Mouse (Mus musculus) naive thymus-derived CD4-positive, alpha-beta T cell, adult 2 months (primary cell): Measurements from ENCODE around the gene Gars.

Experiments used
- DNase-seq: peaks from one replicate; pipeline ENCODE4 v3.0.0-alpha.2; 2011; ENCODE audit warnings: low read depth

Gene Gars

DNA sequence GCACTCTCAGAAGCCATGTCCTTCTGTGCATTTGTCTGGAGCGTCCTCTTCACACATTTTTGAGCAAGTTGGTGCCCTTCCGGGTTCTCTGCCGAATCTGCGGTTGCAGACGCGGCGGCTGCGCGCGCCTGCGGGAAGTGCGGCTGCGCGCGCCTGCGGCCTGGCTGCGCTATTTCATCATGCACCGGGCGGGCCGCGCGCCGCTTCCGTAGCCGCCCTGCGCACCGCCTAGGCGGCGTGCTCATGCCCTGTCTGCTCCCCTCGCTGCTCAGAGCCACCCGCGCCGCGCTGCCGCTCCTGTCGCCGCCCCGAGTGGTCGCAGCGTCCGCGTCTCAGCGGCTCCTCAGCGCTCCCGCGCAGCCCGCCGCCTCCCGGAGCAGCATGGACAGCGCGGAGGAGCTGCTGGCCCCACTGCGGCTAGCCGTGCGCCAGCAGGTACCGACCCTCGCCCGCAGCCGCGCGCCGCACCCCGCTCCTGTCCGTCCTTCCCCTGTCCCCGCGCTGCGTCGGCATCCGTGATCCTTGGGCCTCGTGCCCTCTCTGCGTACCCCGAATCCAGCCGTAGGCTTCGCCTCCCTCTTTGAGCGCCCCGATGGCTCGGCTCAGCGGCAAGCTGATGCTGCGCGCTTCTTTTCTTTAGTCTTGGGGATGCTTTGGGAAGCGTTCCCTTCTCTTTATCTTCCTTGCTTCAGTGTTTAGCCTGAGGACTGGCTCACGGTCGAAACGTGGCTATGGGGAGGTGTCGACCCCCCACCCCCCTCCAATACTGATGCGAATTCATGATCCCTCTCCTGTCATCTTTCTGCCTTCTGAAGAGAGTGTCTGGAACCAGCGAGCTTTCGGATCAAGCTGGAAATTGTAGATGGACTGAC lies at the start of gene Gars:
Gene Gars, plus strand, starts transcription at position 209 of the 872 bp plus-strand sequence.
- DNase-seq = peak; percentile 94

DNA sequence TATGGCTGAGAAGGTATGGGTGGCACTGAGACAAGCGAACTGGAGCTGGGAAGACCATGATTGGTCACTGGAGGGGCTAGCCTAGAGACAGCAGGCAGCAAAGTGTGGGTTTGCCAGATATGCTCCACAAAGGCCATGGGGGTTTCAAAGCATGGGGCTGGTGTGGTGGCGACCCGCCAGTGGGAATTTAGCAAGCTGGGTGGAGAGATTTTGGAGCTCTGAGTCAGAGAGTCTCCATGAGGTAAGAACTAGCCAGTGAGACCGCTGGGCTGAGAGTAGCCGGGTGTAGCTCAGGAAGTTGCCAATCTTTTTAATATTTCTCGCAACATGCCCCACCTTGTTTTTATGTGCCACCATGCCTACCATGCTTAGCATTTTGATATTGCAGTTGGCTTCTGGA lies 49.7 kb upstream of the Gars start:
- no peak for DNase-seq

DNA sequence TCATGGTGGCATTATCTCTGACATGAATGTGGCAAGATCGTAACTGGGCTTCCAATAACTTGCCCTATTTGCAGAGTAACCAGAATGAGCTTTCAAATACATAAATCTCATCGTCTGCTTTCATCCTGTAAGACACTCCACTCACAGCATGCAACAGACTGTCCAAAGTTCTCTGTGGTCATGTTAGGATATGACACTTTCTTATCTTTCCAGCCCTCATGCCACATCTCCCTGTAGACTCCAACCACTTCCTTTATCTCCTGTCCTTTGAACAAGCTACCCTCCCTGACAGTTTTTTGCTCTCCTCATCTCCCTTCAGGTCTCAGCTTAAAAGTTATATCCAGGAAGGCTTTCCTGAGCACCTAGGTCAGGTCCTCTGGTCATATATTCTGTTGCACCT lies 46.6 kb upstream of the Gars start:
- DNase-seq = peak; percentile 37

DNA sequence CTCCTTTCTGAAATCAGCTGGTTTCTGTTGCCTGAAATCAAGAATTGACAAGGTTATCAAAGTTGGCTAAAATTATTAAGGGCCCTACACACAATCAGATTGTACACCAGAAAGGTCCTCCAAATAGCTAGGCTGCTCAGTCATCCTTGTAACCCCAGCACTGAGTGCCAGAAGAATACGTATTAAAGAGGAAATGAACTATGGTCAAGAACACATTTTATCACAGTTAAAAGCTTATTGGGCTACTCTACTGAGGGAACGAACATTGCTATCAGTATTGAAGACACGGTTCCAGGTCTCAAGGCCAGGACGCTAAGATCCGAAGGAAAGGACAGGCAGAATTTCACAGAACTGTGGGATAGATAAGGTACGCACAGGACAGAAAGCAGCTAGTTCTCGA lies 45.7 kb upstream of the Gars start:
- DNase-seq = no peak

DNA sequence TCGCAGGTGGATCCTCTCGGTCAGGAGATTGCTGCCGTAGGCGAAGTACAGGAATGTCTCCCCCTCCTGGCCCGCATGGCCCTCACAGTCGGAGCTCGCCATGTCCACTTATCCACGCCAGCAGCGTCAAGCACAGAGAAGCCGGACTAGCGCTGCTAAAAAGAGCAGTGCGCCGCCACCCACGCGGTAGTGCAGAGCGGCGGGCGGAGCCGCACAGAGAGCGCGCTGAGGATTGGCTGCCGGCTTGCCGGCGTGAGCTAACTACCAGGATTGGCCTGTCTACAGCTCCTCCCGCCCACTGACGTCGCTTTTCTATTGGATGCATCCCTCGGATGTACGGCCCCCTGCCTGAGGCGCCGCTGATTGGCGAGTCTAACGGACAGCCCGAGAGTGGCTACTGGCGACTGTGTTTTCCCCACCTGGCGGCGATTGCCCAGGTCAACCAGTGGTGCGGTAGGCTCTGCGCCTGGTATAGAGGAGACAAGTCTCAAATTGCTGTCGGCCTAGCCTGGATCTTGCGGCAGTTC lies 45.0 kb upstream of the Gars start, which contains the start of gene Ggct:
Gene Ggct, minus strand, starts transcription at position 217 of the 527 bp plus-strand sequence.
- peak; percentile 95 for DNase-seq

DNA sequence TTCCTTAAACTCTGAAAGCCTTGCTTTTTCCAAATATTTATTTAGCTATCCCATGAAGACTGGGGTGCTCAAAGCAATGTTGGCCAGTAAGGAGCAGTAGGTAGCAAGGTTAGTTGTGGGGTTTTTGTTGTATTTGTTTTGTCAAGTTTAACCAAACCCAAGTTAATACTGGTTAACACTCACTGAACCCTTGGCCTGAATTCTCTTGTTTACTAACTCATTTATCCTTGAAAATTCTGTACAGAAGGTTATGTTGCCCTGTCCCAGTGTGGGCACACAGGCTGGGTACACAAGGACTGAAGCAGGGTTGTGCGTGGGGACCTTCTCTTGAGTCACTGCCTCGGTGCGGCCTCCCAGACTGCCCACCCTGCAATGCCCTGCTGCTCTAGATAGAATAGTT lies 41.4 kb upstream of the Gars start:
- no peak for DNase-seq

DNA sequence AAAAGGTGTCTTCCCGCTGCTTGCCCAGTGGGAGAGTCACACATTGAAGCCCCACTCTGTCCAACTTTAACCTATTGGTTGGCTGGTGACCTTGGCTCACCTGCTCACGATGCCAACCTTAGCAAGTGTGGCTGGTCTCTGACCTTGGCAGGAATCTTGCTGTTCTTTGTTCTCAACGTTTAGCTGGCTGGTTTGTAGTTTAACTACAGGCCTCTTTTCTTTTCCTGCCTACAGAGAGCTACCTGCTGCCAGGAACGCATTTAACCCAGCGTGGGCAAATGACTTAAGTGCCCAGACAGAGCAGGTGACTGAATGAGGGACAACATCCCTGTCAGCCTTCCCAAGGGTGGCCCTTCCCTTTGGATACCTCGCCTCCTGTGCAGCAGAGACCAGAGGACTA lies 40.1 kb upstream of the Gars start:
- DNase-seq = no peak

DNA sequence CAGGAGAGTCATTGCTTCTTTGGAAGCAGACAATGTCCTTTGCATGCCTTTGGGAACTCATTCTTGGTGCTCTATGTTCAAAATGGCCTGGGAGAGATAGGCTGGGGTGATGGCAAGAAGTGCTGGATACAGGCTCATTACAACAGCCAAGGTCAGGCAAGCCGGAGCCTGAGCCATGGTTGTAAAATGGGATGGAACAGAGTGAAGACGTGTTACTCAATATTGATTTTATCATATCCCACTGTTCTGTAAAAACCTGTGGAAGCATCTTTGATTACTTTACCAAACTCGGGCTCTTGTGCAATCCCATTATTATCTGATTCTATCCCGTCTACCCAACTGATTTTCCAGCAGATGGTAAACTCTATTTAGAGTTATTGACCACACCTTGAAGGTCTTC lies 36.5 kb upstream of the Gars start:
- no peak for DNase-seq

DNA sequence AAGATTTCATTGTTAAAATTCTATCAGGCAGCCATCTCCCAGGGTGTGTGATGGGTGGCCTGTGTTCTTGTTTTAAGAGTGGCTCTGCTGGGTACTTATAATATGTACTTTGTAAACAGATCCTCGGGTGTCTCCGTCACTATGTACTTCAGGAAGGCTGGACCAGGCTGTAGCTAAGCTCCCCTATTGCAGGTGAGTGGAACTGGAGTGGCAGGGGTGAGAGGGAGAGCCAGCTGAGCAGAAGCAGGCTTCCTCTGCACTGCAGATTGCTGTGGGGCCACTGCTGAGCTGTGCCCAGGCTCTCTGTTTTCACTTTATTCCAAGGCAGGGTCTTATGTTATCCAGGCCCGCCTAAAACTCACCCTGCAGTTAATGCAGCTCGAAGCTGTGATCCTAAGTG lies 35.4 kb upstream of the Gars start:
- DNase-seq = no peak

DNA sequence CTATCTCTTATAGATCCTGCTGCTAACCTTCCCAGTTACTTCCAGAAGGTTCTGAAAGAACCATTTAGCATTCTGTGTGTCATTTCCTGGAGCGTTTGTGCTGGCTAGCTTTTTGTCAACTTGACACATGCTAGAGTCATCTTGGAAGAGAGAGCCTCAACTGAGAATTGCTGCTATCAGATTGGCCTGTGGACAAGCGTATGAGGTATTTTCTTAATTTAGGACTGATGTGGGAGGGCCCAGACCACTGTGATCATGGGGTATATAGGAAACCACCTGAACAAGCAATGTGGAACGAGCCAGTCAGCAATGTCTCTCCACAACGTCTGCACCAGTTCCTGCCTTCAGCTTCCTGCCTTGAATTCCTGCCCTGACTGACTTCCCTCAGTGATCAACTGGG lies 34.2 kb upstream of the Gars start:
- DNase-seq = no peak

DNA sequence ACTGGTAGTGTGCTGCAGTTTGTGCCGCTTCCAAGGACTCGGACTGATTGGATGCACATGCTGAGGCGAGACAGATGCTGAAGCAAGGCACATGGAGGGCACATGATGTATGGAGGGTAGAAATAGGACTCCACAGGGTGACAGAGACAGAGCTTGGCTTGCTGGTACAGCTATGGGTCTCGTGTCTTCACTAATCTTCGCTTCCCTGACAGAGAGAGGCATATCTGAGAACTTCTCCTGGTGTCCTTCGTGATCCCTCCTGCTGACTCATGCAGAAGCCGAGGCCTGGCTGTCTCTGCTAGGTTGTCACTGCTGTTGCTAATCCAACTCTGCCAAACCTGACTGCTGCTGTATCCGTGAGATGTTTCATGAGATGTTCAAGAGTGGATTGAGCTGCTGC lies 29.4 kb upstream of the Gars start:
- no peak for DNase-seq

DNA sequence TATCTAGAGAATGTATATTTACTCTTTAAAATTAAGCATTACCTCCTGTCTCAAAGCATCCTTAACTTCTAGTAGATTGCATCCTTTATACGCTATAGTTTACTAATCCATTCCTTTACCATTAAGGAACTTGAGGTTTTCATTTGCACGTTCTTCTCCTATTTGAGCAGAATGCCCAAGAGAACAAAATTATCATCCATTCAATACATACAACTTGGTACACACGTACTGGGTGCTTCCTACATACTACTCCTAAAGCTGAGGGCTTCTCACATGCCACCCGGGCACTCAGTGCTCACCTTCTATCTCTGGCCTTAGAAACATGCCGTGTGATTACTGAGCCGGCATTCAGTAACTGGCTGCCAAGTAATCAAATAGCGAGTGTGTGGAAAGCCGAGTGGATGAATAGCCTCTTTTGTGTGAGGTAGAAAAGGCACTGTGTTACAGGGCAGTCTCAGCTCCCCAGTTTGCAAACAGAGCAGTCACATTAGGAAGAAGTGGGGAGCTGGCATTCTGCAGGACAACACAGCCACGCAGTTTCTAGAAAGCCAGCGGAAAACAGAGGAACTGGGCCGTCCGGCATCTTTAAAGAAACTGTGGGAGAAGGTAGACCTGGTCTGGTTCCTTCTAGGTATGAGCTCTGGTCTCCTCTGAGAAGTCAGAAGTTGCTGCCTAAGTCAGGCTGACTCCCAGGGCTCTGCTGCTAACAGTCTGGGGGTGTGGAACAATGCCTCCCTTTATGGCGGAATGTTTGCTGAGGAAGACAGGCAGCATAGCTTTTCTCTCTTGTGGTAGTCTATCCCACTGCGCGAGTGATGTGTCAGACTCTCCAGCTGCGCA lies 28.2 kb upstream of the Gars start:
- no peak for DNase-seq

DNA sequence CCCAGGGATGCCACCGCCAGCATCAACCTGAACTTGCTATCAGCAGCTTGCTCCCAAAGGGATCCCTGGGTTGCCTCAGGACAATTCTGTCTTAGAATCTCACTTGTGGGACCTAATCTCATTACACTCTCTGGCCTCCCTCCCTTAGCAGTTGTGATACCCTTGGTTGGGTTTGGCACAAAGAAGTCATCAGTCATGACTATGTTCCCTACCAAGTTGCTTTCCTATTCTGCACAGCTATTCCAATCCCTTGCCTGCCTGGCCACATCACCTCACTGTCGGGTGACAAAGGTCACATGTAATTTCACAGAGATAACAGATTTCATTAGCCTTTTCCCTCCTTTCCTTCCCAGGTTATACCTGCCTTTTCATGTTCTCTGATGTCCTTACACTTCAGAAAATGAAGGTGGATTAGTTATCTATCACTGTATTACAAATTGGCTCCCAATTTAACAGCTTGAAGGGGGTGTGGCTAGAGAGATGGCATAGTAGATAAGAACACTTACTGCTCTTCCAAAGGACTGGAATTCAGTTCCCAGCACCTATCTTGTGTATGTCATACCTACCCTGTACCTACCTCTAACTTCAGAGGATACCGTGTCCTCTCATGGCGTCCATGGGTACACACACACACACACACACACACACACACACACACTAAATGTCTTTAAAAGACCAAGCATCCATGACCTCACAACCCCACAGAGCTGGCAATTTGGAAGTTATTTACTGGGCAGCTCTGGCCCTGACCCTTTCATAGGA lies 27.3 kb upstream of the Gars start:
- no peak for DNase-seq

DNA sequence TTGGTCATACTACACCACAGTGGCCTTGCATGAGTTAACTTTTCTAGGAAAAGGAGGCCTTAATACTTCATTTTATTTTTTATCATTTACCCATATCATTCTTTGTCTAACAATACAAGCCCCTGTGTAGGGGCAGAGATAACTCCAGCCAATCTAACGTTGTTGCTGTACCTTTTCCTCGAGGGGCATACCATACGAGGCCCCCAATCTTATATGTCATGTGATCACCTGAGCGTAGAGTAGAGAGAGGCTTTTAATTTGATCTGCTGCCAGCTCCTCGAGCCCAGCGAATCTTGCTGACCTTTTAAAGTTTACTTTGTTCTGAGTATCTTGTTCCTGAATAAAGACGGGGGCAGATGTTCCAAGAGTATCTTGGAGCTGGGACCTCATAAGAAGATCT lies 25.3 kb upstream of the Gars start:
- no peak for DNase-seq

DNA sequence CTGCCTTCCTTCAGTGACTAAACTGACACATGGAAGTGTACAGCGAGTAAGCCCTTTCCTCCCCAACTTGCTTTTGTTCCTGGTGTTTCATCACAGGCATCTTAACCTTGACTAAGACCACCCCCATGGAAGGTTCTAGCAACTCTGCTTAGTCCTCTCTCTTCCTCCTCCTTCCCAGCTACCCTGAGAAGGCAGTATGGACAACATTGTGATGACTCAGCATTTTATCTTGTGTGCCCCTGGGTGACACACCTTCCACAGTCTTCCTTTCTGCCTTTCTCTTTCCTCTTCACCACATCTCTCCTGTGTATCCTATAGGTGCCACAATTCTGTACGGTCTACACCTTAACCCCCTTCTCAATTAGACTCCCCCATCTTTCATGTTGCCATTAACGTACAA lies 23.6 kb upstream of the Gars start:
- DNase-seq = no peak

DNA sequence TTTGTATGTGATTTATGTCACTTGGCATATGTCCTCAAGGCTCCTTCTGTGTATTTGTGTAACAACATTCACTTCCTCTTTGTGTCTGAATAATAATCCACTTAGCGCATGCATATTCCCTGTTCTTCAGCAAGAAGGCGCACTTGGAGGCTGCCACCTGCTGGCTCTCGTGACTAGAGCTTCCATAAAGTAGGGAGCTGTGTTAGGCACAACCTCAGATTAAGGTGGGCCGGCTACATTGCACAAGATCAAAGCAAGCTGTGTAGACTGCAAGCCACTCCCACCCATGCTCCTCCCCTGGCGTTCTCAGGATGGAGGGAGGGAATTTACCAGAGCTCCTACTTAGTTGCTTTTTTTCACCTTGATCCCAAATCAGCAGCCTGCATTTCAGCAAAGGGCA lies 21.6 kb upstream of the Gars start:
- DNase-seq = peak; percentile 67

DNA sequence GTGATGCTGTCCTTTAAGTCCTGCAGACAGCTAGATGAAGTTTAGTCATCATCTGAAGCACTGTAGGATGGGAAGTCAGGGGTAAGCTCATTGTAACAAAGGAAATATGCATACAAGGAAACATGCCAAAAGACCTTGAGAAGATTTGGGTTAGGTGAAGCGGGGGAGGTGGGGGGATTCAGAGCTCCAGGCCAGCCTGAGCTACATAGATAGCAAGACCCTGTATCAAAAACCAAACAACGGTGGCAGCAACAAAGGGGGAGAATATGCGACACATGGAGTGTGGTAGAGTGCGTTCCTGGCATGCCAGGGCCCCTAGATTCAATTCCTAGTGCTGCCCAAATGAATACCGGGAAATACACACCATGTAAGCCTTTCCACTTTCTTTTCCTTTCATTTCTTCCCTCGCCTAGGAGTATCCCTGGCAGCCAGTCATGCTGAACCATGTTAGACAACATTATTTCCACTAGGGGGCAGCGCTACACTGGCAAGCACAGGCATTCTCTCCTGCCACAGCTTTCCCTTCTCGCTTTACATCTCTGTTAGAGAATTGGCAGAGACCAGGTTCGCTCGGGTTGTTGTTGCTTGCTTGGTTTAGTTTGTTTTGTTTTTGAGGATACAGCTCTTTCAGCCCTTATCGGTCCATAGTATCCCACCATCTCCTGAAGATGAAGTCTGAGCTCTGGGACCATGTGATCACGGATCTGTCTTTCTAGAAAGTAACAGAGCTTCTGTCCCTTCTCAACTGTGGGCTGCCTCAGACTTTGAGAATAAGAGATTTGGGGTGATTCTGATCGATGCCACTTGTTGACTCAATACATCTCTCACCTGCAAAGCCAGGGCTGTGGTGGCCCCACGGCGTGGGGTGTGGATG lies 20.9 kb upstream of the Gars start:
- peak; percentile 81 for DNase-seq

DNA sequence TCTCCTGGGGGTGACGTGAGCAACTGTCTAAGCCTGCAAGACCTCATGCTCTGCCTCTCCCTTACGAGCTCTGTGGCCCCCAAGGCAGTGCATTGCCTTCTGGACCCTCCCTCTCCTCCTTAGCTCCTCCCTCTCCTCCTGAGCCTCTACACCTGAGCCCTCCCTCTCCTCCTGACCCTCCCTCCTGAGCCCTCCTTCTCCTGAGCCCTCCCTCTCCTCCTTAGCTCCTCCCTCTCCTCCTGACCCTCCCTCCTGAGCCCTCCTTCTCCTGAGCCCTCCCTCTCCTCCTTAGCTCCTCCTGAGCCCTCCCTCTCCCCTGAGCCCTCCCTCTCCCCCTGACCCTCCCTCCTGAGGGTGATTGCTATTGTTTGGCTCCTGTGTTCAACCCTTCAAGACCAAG lies 19.4 kb upstream of the Gars start:
- DNase-seq = no peak

DNA sequence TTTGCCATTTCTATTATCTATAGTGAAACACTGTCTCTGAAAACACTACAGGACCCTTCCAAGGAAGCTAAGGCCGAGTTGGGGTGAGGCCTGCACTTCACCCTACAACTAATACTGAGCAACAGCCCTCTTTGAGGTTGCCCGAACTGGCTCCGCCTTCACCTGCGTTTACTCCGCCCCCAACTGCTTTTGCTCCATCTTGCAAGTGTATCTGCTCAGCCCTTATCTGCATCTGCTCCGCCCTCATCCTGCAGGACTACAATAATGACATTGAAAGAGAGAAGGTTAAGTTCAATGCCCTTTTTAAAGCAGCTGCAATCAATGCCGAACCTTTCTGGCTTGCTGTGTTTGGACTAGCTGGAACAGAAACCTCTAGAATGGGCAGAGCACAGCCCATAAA lies 16.0 kb upstream of the Gars start:
- no peak for DNase-seq

DNA sequence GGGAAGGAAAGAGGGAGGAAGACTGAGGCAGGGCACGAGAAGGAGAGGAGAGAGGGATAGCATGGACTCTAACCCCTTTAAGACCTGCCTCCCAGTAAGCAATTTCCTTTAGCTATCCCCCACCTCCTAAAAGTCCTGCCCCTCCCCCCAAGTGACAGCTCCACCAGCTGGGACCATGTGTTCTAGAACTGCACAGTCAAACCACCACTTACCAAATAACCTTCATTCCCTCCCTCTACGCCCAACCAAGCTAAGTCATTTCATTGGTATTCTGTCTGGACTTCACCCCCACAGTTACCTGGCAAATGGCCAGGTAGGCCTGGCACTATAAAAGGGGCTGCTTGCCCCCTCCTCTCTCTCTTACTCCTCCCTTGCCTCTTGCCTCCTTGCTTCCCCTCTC lies 10.2 kb upstream of the Gars start:
- DNase-seq = no peak

DNA sequence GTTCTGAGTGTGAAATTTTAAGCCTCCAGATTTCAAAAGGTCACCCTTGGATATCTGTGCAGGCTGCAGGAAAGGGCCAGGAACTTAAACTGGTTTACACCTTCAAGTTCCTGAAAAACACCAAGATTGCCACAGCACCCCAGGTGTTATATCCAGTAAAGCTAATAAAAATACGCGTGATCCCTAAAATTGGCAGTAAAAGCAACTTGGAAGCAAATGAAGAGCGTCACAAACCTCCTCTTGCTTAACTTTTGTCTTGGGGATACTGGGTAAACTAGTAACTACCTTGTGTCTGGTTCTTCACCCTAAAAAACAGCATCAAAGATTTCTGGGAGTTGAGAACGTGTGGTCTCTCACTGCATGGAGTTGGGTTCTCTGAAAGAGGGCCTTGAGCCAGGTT lies 1.1 kb upstream of the Gars start:
- DNase-seq = no peak
